Mouse (Mus musculus): ENCODE results near the gene Snrnp27. TPM values are rescaled to one million over a fixed set of nuclear protein-coding genes. Genes with fewer than 3 reads are reported as not detected.

The Snrnp27 gene
- polyA plus RNA-seq, 2 experiments from 2014 or later = 100 to 121 TPM

GRCm38 (mm10) chr6:86660161-86660877 is 24.0 kb downstream of the Snrnp27 start:
- no peak for ATAC-seq

GRCm38 (mm10) chr6:86658501-86658900 is 25.8 kb downstream of the Snrnp27 start:
- no peak for ATAC-seq

GRCm38 (mm10) chr6:86654270-86654916 is 29.9 kb downstream of the Snrnp27 start:
- no peak for ATAC-seq

- no peak for ATAC-seq
Measured at GRCm38 (mm10) chr6:86653026-86653425, 31.3 kb downstream of the Snrnp27 start.

GRCm38 (mm10) chr6:86646143-86646542 is 38.2 kb downstream of the Snrnp27 start:
- ATAC-seq = no peak

GRCm38 (mm10) chr6:86645551-86645950 is 38.8 kb downstream of the Snrnp27 start:
- no peak for ATAC-seq

GRCm38 (mm10) chr6:86644775-86645400 is 39.4 kb downstream of the Snrnp27 start:
- peak; percentile 66 for ATAC-seq

- ATAC-seq = peak; percentile 40
Measured at GRCm38 (mm10) chr6:86641716-86642115, 42.6 kb downstream of the Snrnp27 start.

- ATAC-seq = no peak
Measured at GRCm38 (mm10) chr6:86640776-86641175, 43.5 kb downstream of the Snrnp27 start.

GRCm38 (mm10) chr6:86640161-86640560 is 44.2 kb downstream of the Snrnp27 start:
- ATAC-seq = no peak

GRCm38 (mm10) chr6:86639180-86640160 is 44.9 kb downstream of the Snrnp27 start:
- peak; percentile 8 for ATAC-seq

GRCm38 (mm10) chr6:86638434-86638833 is 45.9 kb downstream of the Snrnp27 start:
- ATAC-seq = no peak

- no peak for ATAC-seq
Measured at GRCm38 (mm10) chr6:86637860-86638259, 46.5 kb downstream of the Snrnp27 start.

GRCm38 (mm10) chr6:86637171-86637835 is 47.0 kb downstream of the Snrnp27 start:
- no peak for ATAC-seq

GRCm38 (mm10) chr6:86636495-86636894 is 47.8 kb downstream of the Snrnp27 start:
- no peak for ATAC-seq

- ATAC-seq = no peak
Measured at GRCm38 (mm10) chr6:86630141-86630540, 54.2 kb downstream of the Snrnp27 start.

- ATAC-seq = no peak
Measured at GRCm38 (mm10) chr6:86627946-86628345, 56.4 kb downstream of the Snrnp27 start, which contains the start of gene Asprv1. Gene Asprv1 (plus strand): TSS chr6:86628164.

Measured in CD4-positive, CD25-positive, alpha-beta regulatory T cell, adult 4 months (primary cell).